Mouse (Mus musculus) G1E (cell line): ENCODE data around the gene Nfic.

Source experiments
- GATA1 ChIP-seq: IDR thresholded peaks from 2 replicates; pipeline ENCODE4 v1.6.1; 2012; ENCODE audit warnings: borderline replicate concordance, low read length, inconsistent platforms, mixed read lengths
- TAL1 ChIP-seq: conservative IDR thresholded peaks from 2 replicates; pipeline ENCODE4 v1.6.1; 2012; ENCODE audit warnings: low read depth, low read length, inconsistent platforms, mixed read lengths

DNA sequence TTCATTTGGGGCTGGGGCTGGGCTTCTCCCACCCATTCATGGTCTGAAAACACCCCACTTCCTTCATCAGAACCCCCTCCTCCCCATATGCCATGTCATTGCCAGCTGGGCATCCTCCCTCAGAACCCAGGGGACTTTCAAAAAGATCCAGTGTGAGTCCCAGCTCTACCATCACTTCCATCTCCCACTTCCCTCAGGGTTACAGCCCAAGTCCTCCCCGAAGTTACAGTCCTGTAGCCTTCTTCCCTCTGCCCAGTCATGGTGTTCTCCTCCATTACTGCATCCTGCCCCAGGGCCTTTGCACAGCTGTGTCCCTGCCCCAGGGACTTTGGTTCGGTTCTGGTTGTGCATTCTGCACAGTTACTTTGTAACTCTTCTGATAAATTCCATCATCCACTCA is 1.3 kb downstream of the Nfic start:
- TF ChIP-seq TAL1 (no peak), GATA1 (no peak)
